Mouse (Mus musculus): ENCODE measurements around the gene Tnrc6c. TPM values are rescaled to one million over a fixed set of nuclear protein-coding genes. Genes with fewer than 3 reads are reported as not detected.

The Tnrc6c gene
- total and polyA plus RNA-seq, 2 experiments from 2014 or later = 26.5 to 79.8 TPM

GRCm38 (mm10) chr11:117639331-117639970 is 14.6 kb upstream of the Tnrc6c start:
- DNase-seq (ENCODE audit: low spot score) (no peak), ATAC-seq (ENCODE audit: low FRiP score) (no peak)
- Histone ChIP-seq H3K9ac (replicated peaks; ENCODE audit: low read length, poor library complexity, severe bottlenecking) (no peak overlapping the region), H3K36me3 (ENCODE audit: insufficient read depth, low read length) (no peaks in the 10 kb centered on the region), H3K4me3 (ENCODE audit: low read depth, low read length) (no peak overlapping the region), H3K4me1 (ENCODE audit: insufficient read depth, low read length) (0 out of 2 replicates have a peak, but pooled peaks cover 4% of the 10 kb centered on the region), H3K27me3 (ENCODE audit: insufficient read depth, low read length) (no peaks in the 10 kb centered on the region), H3K27ac (ENCODE audit: low read depth, low read length) (no peak overlapping the region), H3K4me2 (ENCODE audit: low read depth, low read length, poor library complexity, severe bottlenecking) (no peak overlapping the region), H3K9me3 (ENCODE audit: low read length) (no peaks in the 10 kb centered on the region)
- TF ChIP-seq CTCF (IDR thresholded peaks at IDR 0.05) = no peak
- WGBS = 71% methylated on average over 7 of the region's 7 CpGs

- Histone ChIP-seq H3K36me3 (ENCODE audit: insufficient read depth, low read length) (no peaks in the 10 kb centered on the region), H3K4me2 (ENCODE audit: low read depth, low read length, poor library complexity, severe bottlenecking) (no peak overlapping the region), H3K27ac (ENCODE audit: low read depth, low read length) (no peak overlapping the region), H3K9ac (replicated peaks; ENCODE audit: low read length, poor library complexity, severe bottlenecking) (no peak overlapping the region), H3K4me3 (ENCODE audit: low read depth, low read length) (no peak overlapping the region), H3K9me3 (ENCODE audit: low read length) (no peaks in the 10 kb centered on the region), H3K27me3 (ENCODE audit: insufficient read depth, low read length) (no peaks in the 10 kb centered on the region), H3K4me1 (ENCODE audit: insufficient read depth, low read length) (0 out of 2 replicates have a peak, but pooled peaks cover 4% of the 10 kb centered on the region)
- ATAC-seq (ENCODE audit: low FRiP score) (no peak), DNase-seq (ENCODE audit: low spot score) (peak; percentile 48)
- TF ChIP-seq CTCF (IDR thresholded peaks at IDR 0.05) = peak; percentile 28; the same call in 1 of the 2 replicates
- WGBS = 88% methylated on average over 2 of the region's 2 CpGs
Observed at GRCm38 (mm10) chr11:117642181-117642580, 11.9 kb upstream of the Tnrc6c start.

- DNase-seq (ENCODE audit: low spot score) (peak; percentile 28), ATAC-seq (ENCODE audit: low FRiP score) (no peak)
- H3K4me1 ChIP-seq (ENCODE audit: insufficient read depth, low read length) = 0 out of 2 replicates have a peak, but pooled peaks cover 4% of the 10 kb centered on the region
- no peak overlapping the region for H3K9ac ChIP-seq (replicated peaks; ENCODE audit: low read length, poor library complexity, severe bottlenecking)
- no peak overlapping the region for H3K27ac ChIP-seq (ENCODE audit: low read depth, low read length)
- no peaks in the 10 kb centered on the region for H3K27me3 ChIP-seq (ENCODE audit: insufficient read depth, low read length)
- no peaks in the 10 kb centered on the region for H3K36me3 ChIP-seq (ENCODE audit: insufficient read depth, low read length)
- H3K4me3 ChIP-seq (ENCODE audit: low read depth, low read length) = no peak overlapping the region
- 59% methylated on average over 10 of the region's 10 CpGs for WGBS
- TF ChIP-seq CTCF (IDR thresholded peaks at IDR 0.05) = no peak
- H3K4me2 ChIP-seq (ENCODE audit: low read depth, low read length, poor library complexity, severe bottlenecking) = no peak overlapping the region
- H3K9me3 ChIP-seq (ENCODE audit: low read length) = no peaks in the 10 kb centered on the region
Observed at GRCm38 (mm10) chr11:117643240-117643639, 10.8 kb upstream of the Tnrc6c start.

GRCm38 (mm10) chr11:117646786-117647185 is 7.3 kb upstream of the Tnrc6c start:
- no peak for TF ChIP-seq CTCF (IDR thresholded peaks at IDR 0.05)
- ATAC-seq (ENCODE audit: low FRiP score) (no peak), DNase-seq (ENCODE audit: low spot score) (peak; percentile 41)

GRCm38 (mm10) chr11:117648005-117648404 is 6.1 kb upstream of the Tnrc6c start:
- 71% methylated on average over 6 of the region's 6 CpGs for WGBS

More at GRCm38 (mm10) chr11:117646786-117647185, 7.3 kb upstream of the Tnrc6c start:
- 68% methylated on average over 4 of the region's 4 CpGs for WGBS
- no peak overlapping the region for H3K4me2 ChIP-seq (ENCODE audit: low read depth, low read length, poor library complexity, severe bottlenecking)
- no peaks in the 10 kb centered on the region for H3K4me1 ChIP-seq (ENCODE audit: insufficient read depth, low read length)
- H3K9ac ChIP-seq (replicated peaks; ENCODE audit: low read length, poor library complexity, severe bottlenecking) = no peak overlapping the region
- no peaks in the 10 kb centered on the region for H3K27me3 ChIP-seq (ENCODE audit: insufficient read depth, low read length)
- H3K4me3 ChIP-seq (ENCODE audit: low read depth, low read length) = no peak overlapping the region
- H3K27ac ChIP-seq (ENCODE audit: low read depth, low read length) = no peak overlapping the region
- no peaks in the 10 kb centered on the region for H3K36me3 ChIP-seq (ENCODE audit: insufficient read depth, low read length)
- no peaks in the 10 kb centered on the region for H3K9me3 ChIP-seq (ENCODE audit: low read length)

More at GRCm38 (mm10) chr11:117648005-117648404, 6.1 kb upstream of the Tnrc6c start:
- Histone ChIP-seq H3K36me3 (ENCODE audit: insufficient read depth, low read length) (no peaks in the 10 kb centered on the region), H3K4me2 (ENCODE audit: low read depth, low read length, poor library complexity, severe bottlenecking) (no peak overlapping the region), H3K9me3 (ENCODE audit: low read length) (no peaks in the 10 kb centered on the region), H3K4me3 (ENCODE audit: low read depth, low read length) (no peak overlapping the region), H3K9ac (replicated peaks; ENCODE audit: low read length, poor library complexity, severe bottlenecking) (no peak overlapping the region), H3K4me1 (ENCODE audit: insufficient read depth, low read length) (no peaks in the 10 kb centered on the region; the same call in 1 of the 2 replicates), H3K27ac (ENCODE audit: low read depth, low read length) (no peak overlapping the region), H3K27me3 (ENCODE audit: insufficient read depth, low read length) (no peaks in the 10 kb centered on the region)
- TF ChIP-seq CTCF (IDR thresholded peaks at IDR 0.05) = no peak
- no peak for ATAC-seq (ENCODE audit: low FRiP score)
- peak; percentile 20 for DNase-seq (ENCODE audit: low spot score)

Data from midbrain, postnatal 0 days (tissue).